Mouse (Mus musculus): Measurements from ENCODE around the gene Unc13c.

DNA sequence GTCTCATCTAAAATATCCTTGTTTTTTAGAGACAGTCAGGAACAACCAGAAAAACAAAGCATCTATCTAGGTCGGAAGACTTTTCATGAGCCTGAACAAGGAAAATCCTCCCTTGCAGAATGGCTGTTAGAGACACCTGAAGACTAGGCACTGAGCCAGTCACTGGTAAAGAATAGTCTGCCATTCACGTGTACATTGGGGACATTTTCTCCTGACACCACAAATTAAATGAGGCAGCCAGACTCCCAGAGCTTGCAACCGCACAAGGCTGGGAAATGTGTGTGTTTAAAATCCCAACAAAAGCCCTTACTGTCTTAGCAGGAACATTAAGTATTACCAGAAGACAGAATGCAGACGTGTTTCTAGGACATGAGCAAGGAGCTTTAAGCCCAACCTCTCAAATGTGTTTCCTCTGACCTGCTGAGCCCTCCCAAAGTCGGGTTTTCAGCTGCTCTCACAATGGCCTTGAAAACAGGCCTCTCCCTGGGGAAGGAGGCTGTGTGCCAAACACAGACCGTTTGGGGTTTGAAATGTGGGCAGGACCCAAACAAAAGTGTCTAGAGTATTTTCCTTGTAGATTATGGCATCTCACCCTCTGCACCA lies 33.7 kb upstream of the Unc13c start:
- TF ChIP-seq POLR2A (IDR thresholded peaks at IDR 0.05; ENCODE audit: borderline replicate concordance, control insufficient read depth, low read depth, low read length) (no peak), CTCF (IDR thresholded peaks at IDR 0.05; ENCODE audit: control insufficient read depth, insufficient read depth, low read length) (no peak)
